Mouse (Mus musculus) embryo, embryonic 11 days (tissue): ENCODE measurements at regions not wholly inside any gene's neighbourhood (a gene's known extent, or its start where the extent isn't known, plus 50 kb on each side); places are given as distances from the start of the nearest gene placed in this dataset.
A peak's percentile ranks its signal among the peaks of the same experiment; 100 is the strongest.

Source experiments
- DNase-seq: peaks from one replicate; pipeline ENCODE4 v3.0.0-alpha.2; 2015

DNA sequence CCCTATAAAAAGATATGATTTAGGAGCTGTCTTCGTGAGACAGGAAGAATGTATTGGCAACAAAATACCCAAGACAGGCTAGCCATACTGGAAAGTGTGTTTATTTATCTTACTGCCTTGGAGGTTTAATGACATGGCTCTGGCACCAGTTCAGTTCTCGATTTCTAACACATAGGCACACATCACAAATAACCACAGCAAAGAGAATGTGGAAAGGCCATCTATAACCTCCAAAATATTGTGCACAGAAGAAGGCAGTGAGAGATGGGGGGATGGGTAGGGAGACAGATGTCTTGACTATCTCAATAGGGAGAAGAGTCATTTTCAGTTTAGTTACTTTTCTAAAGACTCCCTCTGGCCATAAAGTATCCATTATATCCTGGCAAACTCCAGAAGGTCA, 90.5 kb downstream of the Minar1 start:
- no peak for DNase-seq

DNA sequence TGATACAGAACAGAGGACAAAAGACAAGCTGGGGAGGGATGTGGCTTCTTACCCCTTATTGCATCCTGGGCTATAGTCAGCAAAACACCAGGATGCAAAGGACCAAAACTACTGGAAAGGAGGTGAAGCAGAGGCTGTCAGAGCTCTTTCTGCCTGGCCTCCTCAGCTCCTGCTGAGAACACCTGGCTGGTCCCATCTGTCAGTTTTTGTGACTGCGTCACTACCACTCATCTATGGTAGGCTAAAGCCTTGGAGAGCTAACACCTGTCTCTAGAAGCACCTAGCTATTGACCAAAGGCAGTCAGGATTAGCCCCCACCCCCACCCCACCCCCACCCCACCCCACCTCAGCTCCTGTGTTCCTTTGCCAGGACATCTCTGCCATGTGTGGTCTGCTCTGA, 98.8 kb downstream of the Minar1 start:
- DNase-seq: no peak

DNA sequence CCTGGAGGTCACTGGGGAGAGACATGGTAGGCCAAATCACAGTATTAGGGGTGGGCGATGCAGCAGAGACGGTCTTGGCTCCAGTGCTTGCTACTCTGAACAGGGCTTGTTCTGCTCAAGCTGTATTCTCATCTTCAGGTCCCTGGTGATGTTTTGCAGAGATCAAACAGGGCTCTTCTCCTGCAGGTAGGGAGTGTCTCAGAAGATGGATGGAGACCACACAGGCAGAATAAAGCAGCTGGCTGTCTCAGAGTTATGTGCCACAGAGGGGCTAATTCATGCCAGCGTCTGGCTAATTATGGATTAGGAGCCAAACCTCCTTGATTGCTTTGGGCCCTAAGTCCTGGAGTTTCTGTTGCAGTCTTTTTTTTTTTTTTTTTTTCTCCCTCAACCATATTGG, 99.2 kb downstream of the Minar1 start:
- no peak for DNase-seq

DNA sequence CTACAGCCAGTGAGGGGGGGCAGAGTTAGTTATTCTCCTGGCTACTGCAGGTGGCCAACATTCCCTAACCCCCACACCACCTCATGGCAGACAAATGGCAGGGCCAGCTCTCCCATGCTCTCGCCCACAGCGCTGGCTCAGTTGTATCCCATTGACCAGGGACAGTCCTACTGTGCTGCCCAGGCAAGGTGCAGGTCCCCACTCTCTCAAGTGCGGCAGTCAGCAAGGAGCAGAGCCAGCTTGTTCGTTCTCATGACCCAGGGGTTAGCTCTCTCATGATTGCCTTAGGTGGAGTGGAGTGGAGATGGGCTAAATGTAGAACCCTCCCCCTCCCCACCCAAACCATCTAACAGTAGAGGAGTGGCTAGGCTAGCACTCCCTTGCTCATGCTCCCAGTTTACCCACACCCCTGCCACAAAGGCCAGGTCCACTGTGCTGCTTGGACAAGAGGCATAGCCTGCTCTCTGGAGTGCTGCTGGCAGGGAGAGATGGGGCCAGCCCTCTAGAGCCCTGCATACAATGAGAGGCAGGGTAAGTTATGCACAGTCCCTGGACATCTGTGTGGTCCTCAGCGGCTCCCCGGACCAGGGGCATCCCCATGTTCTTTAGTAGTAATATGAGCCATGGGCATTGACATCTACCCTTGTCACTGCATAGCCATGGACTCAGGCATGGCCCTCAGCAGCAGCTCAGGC, 114.4 kb downstream of the Minar1 start:
- DNase-seq: no peak

DNA sequence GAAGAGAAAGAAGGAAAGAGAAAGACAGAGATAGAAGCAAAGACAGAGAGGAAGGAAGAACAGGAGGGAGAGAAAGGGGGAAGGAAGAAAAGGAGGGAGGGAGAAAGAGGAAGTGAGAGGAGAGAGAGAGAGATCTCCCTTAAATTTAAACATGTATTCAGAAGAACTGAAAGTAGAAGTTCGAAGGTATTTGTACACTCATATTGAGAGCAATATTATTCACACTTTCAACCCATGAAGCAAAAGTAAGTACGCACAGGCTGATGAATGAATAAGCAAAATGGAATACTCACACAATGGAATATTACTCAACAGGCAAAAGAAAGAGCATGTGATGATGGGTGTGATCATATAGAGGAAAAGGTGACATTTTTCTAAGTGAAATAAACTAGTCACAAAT, 120.8 kb downstream of the Minar1 start:
- DNase-seq: no peak

DNA sequence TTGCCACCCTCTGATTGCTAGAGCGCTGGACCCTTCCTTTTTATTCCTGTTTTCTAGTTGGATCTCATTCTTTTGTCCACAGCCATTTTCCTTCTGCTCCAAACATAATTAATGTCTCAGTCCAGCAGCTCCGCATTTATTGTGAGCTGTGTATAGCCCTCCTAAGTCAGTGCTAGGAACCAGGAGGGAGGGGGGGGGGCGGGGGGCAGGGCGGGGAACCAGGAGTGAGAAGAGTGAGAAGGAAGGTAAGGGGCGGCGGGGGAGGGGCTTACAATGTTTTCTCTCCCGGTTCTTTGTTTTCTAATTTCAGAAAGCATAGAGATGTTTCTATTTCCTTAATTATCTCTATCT, 125.6 kb downstream of the Minar1 start:
- DNase-seq: peak; percentile 14

DNA sequence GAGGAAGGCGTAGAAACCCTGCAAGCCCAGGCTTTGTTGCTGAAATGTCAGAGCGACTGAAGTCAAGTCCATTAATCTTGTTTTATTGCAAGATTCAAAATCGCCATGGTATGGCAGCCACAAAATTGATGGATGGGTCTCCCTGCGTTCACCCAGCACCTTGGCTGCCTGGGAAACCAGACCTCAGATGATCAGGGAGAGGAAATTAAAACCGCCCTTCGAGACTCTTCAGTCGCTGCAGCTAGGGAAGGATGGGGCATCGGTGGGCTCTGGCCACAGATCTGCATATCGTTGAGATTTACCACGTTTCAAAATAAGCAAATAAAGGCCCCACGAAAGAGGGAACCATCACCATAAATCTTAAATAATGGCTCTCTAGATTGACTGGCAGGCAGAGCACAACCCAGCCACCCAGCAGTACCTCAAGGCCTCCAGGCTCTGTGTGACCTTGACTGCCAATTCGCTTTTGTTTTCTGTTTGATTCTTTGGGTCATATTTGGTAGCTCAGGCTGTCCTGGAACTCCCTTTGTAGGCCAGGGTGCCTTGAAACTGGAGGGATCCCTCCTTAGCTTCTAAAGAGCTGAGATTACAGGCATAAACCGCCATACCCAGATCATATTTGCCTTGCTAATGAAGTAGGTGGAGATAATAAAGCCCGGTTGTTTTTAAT, 126.1 kb downstream of the Minar1 start:
- peak; percentile 47 for DNase-seq

DNA sequence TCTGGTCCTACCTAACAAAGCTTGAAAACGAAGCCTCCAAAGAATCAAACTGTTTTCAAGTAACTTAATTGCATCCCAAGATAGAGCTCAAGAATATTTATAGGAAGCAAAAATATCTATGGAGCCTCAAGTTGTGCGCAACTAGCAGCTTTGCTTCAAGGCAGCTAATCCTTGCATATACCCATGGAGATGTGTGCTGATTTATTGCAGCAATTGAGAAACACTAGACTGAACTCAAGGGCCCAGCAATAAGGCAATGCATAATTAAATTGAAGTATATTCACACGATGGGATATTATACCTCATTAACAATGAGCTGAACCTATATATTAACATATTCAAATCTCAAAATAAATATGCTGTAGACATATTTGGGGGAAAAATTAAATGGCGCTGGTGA, 135.3 kb downstream of the Minar1 start:
- no peak for DNase-seq

DNA sequence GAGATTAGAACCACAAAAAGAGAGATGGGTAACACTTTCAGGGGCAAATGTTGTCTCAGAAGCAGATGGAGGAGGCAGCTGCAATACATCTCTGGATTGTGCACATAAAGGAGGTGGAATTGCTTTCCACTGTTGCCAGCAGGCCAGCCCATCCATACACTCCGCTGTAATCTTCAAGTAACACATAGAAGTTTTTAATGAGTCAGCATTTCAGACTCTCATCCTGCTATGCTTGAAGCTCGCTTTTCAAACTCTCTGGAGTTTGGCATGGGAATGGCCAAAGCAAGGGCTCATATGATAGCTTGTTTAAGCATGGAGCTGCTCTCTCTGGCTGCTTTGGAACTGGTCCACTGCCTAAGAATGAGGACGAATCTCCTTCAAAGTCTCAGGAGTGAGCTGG, 143.5 kb downstream of the Minar1 start:
- DNase-seq: no peak

DNA sequence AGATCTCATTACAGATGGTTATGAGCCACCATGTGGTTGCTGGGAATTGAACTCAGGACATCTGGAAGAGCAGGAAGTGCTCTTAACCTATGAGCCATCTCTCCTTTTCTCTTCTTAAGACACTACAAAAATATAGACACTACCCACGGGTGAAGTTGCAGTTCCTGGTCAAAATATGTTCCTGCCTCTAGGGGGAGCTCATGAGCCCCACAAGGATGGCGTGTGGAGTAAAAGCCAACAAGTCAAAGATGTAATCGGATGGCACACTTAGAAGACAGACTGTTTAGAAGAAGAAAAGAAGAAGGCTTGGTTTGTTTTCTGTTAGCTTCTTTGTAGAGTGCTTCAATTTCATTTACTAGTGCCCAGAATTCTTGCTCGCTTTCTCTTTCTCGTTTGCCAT, 161.7 kb downstream of the Minar1 start:
- DNase-seq: peak; percentile 62

DNA sequence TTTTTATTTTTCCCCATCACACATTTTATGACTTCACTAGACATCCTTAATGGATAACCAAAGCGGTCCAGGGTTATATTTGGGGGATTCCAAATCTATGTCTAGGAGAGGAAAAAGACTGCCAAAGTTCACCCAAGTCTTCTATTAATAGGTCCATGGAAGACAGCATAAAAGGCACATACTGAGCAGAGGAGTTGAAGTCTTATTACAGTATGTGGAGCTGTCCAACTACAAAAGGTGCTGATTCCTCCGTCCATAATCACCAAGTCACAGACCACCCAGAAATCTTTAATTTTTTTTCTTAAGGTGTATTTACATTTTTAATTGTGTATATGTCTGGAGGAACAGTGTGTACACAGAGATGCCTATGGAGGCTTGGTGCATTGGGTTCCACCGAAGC, 166.3 kb downstream of the Minar1 start:
- DNase-seq: peak; percentile 11

DNA sequence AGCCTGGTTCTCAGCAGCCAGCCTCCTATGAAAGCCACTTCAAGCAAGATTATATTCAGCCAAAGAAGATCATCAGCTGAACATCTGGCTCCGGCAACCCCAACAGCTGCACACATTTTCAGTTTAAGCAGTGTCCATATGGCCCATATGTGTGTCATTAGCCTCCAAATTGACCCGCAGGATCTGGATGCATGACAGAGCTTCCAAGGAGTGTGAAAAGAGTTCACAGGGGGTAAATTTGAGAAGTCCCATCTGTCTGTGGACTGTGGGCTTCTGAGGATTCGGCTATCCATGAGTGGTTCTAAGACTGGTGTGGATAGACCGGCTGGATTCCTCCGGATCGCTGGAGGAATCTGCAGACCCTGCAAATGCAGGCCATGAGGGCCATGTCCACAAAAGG, 173.3 kb downstream of the Minar1 start:
- peak; percentile 38 for DNase-seq
